Mouse (Mus musculus): ENCODE results near the gene Cyth3.

Cyth3 gene

GRCm38 (mm10) chr5:143634550-143635112 lies 12.4 kb downstream of the Cyth3 start:
- no peak for DNase-seq (ENCODE audit: low spot score in 2 of 2)

- DNase-seq (ENCODE audit: low spot score in 2 of 2): no peak
Measured at GRCm38 (mm10) chr5:143635358-143635757, 13.1 kb downstream of the Cyth3 start.

- DNase-seq (ENCODE audit: low spot score in 2 of 2): no peak
Measured at GRCm38 (mm10) chr5:143636173-143636572, 13.9 kb downstream of the Cyth3 start.

GRCm38 (mm10) chr5:143637832-143638420 lies 15.7 kb downstream of the Cyth3 start:
- no peak for DNase-seq (ENCODE audit: low spot score in 2 of 2)

GRCm38 (mm10) chr5:143638516-143639270 lies 16.4 kb downstream of the Cyth3 start:
- DNase-seq (ENCODE audit: low spot score in 2 of 2): no peak

- no peak for DNase-seq (ENCODE audit: low spot score in 2 of 2)
Measured at GRCm38 (mm10) chr5:143639329-143639728, 17.1 kb downstream of the Cyth3 start.

GRCm38 (mm10) chr5:143639810-143640209 lies 17.6 kb downstream of the Cyth3 start:
- no peak for DNase-seq (ENCODE audit: low spot score in 2 of 2)

GRCm38 (mm10) chr5:143641503-143641902 lies 19.3 kb downstream of the Cyth3 start:
- no peak for DNase-seq (ENCODE audit: low spot score in 2 of 2)

GRCm38 (mm10) chr5:143642262-143642831 lies 20.1 kb downstream of the Cyth3 start:
- no peak for DNase-seq (ENCODE audit: low spot score in 2 of 2)

- DNase-seq (ENCODE audit: low spot score in 2 of 2): no peak
Measured at GRCm38 (mm10) chr5:143645976-143646375, 23.7 kb downstream of the Cyth3 start.

- DNase-seq (ENCODE audit: low spot score in 2 of 2): no peak
Measured at GRCm38 (mm10) chr5:143647412-143647811, 25.2 kb downstream of the Cyth3 start.

- DNase-seq (ENCODE audit: low spot score in 2 of 2): no peak
Measured at GRCm38 (mm10) chr5:143648058-143648457, 25.8 kb downstream of the Cyth3 start.

GRCm38 (mm10) chr5:143649168-143649567 lies 26.9 kb downstream of the Cyth3 start:
- no peak for DNase-seq (ENCODE audit: low spot score in 2 of 2)

GRCm38 (mm10) chr5:143651855-143652631 lies 29.8 kb downstream of the Cyth3 start:
- no peak for DNase-seq (ENCODE audit: low spot score in 2 of 2)

- DNase-seq (ENCODE audit: low spot score in 2 of 2): no peak
Measured at GRCm38 (mm10) chr5:143653497-143653896, 31.2 kb downstream of the Cyth3 start.

GRCm38 (mm10) chr5:143654670-143655510 lies 32.6 kb downstream of the Cyth3 start:
- no peak for DNase-seq (ENCODE audit: low spot score in 2 of 2)

- DNase-seq (ENCODE audit: low spot score in 2 of 2): no peak
Measured at GRCm38 (mm10) chr5:143655511-143655943, 33.3 kb downstream of the Cyth3 start.

- DNase-seq (ENCODE audit: low spot score in 2 of 2): no peak
Measured at GRCm38 (mm10) chr5:143656708-143657245, 34.5 kb downstream of the Cyth3 start.

- no peak for DNase-seq (ENCODE audit: low spot score in 2 of 2)
Measured at GRCm38 (mm10) chr5:143659021-143659523, 36.8 kb downstream of the Cyth3 start.

- no peak for DNase-seq (ENCODE audit: low spot score in 2 of 2)
Measured at GRCm38 (mm10) chr5:143663074-143663687, 40.9 kb downstream of the Cyth3 start.
